Mouse (Mus musculus) urinary bladder, postnatal 10 days (tissue): ENCODE measurements at regions not wholly inside any gene's neighbourhood (a gene's known extent, or its start where the extent isn't known, plus 50 kb on each side); places are given as distances from the start of the nearest gene placed in this dataset.
"Not testable (repeated sequence)": the region's sequence is repeated elsewhere in the genome, so short reads cannot be mapped to it uniquely, and the experiment has no call there.

Experiments
- DNase-seq: peaks from one replicate; pipeline ENCODE4 v3.0.0; 2022; ENCODE audit warnings: low spot score

- DNase-seq: no peak
Measured at GRCm38 (mm10) chr11:27105920-27106319, 512.1 kb upstream of the Vrk2 start.

GRCm38 (mm10) chr11:27102906-27103305 is 509.1 kb upstream of the Vrk2 start:
- no peak for DNase-seq

DNA sequence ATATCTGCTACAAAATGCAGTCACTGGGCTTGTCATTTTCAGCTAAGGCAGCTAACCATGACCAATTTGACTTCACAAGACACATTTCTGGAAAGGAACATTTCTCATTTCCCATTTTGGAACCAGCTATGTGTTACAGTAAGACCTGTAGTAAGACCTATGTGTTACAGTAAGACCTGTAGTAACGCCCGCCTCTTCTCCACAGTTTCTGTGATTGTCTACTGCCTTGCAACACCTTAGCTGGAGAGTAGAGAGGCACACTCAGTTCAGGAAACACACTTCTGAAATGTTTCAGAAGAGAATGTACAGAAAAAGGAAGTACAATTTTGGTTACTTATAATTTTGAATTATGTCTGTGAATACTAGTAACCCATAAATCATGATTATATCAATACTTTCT is 508.2 kb upstream of the Vrk2 start:
- no peak for DNase-seq

- DNase-seq: no peak
Measured at GRCm38 (mm10) chr11:27096615-27097014, 502.8 kb upstream of the Vrk2 start.

DNA sequence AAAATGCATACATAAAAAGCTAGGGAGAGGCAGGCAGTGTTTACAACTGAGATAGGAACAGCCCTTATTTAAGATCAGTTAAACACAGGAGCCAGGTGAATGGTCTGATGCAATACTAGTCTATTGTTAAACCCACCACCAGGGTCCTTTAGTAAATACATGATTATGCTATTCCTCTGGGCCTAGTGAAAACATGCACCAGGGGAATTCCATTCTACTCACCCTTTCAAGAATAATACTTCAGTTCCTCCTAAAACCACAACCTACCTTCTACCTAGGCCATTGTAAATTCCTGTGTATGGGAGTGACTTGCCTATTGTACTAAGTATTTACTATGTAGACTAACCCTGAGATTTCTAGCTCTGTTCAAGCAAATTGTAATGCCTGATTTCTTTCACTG is 501.7 kb upstream of the Vrk2 start:
- not testable (repeated sequence) for DNase-seq

DNA sequence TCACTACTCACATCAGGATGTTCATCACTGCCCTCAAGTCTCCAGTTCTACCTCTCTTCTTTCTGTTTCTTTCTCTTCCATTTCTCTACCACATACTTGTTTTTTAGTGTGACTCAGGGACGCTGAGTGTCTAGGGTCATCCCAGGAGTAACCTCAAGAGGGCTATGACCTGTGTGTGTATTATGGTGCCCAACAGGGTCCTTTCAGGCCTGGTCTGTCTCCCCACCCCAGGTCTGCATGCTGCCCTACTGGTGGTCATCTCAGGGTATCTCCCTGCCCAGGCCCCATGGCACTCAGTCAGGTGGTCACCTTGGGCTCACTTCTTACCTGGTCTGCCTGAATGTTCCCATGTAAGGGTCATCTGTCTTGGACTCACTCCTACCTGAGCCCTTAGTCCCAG is 492.7 kb upstream of the Vrk2 start:
- no peak for DNase-seq

DNA sequence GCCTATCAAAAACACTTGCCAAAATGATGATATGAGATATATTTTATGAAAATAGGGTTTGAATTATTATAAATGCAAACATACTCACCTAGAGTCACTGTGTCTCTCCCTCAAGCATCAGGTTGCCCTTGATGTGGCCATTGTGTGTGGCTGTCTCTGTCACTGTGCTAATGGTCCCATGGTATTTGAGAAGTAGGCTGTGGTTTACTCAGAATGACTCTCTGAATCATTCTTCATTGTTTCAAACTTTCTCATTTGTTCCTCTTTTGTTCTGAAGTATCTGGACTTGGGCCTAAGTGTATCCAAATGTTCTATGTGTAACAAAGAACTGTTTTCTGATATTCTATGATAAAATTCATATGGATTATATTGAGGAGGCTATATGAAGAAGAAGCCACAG is 487.4 kb upstream of the Vrk2 start:
- no peak for DNase-seq

GRCm38 (mm10) chr11:27070381-27070780 is 476.6 kb upstream of the Vrk2 start:
- DNase-seq: no peak

GRCm38 (mm10) chr11:27027243-27027852 is 433.5 kb upstream of the Vrk2 start:
- no peak for DNase-seq

DNA sequence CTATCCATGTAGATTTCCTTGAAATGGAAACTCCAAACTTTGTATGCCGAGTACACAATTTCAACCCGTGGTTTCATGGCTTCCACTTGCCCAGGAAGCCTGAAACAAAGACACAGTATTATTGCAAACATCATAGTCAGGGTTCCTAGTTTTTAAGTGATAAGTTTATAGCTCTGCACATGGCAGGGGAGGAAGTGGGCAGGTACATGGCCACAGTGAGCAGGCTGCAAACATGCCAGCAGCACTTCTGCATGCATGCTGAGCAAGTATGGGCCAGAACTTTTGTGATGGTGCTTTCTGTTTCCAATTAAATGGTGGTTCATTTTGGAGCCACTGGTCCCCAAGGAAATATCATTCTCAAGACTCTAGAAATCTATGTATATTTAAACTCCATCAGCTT is 431.7 kb upstream of the Vrk2 start:
- no peak for DNase-seq

DNA sequence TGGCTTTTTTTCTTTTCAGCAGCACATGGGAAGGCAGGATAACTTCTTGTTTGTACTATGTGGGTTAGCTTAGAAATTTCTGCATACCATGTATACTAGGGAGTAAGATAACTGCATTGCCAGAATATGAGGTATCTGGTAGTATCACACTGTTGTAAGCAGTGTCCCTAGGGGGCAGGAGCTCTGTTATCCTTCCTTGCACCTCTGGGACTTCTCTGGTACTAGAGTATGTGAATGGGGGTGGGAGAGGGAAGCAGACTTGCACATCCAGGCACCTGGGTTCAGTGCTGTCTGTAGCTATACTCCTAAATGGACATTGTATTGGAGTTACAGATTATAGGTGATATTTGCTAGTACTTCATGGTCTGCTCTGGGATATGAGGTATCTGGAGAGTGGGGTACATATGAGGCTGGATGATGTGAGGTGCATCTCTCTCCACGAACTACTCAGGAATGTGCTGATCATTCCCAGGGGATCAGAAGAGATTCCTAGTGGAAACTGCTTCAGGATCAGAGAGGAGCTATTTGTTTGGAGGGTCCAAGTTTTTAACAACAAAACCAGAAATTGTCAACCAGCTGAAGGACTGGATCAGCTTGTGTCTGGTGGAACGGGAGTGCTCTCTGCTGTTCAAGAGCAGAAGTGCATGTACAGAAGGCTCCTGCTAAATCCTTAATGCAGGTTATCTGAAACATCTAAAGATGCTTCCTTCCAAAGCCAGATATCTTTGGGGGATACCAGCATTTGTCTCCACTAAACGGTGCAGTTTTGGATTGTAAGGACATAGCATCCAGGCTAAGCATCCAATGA is 402.7 kb upstream of the Vrk2 start:
- no peak for DNase-seq

- no peak for DNase-seq
Measured at GRCm38 (mm10) chr11:26981216-26981615, 387.4 kb upstream of the Vrk2 start.

DNA sequence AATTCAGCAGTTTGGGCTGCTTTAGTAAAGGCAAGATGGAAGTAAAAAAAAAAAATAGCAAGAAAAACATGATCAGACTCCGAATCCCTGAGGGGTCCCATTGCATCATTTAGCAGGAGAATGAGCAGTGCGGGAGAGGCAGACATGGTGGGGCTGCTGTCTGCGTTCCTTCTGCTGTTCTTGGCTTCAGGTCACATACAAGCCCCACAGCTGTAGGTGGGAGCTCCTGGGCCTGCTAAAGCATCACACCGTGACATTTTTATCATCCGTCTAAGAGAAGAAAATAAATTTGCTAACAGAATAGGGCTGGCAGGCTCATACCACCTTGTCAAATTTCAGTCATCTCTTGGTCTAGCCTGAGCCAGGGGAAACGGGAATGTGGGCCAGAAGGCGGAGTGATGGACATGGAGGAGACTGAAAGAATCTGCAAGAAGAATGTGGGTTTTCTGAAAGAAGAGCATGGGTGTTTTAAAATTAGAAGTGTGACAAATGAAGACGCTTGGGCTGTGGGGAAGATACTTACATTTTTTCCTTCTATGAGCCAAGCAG is 378.8 kb upstream of the Vrk2 start:
- no peak for DNase-seq

DNA sequence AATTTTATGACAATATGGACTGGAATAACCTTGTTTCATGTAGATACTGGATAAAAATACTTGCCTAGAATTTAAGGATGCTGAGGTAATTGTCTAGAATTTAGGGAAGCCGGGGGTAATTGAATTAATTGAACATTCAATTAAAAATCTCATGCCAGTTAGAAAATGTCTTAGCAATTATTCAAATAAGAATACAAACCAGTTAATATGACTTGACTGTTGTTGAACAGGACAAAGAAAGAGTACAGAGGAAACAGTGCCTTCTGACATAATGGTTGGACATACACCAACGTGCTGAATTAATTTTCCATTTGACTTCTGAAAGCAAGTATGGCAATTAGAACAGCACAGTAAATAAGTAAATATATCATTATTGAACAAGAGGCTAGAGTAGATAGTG is 377.4 kb upstream of the Vrk2 start:
- DNase-seq: no peak

GRCm38 (mm10) chr11:26967427-26967826 is 373.6 kb upstream of the Vrk2 start:
- DNase-seq: no peak

GRCm38 (mm10) chr11:26962928-26963667 is 369.3 kb upstream of the Vrk2 start:
- no peak for DNase-seq

- no peak for DNase-seq
Measured at GRCm38 (mm10) chr11:26962040-26962927, 368.5 kb upstream of the Vrk2 start.

- DNase-seq: peak; percentile 36
Measured at GRCm38 (mm10) chr11:26961336-26961980, 367.7 kb upstream of the Vrk2 start.

DNA sequence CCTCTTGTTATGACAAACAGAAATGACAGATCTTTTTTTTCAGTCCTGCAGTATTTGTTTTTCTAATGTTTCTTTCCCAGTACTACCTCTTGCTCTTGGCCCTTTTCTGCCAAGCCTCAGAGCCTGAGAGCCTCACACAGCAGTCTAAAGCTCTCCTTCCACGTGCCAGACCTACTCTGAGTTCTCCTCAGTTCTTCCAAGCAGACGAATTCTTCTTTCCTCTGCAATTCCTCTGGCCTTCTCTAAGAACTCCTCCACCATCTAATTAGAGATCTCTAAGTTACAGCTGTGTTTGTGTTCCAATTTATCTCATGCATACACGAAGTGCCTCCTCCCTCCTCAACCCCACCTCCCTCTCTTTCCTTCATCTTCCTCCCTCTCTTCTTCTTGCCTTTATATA is 362.4 kb upstream of the Vrk2 start:
- no peak for DNase-seq

- no peak for DNase-seq
Measured at GRCm38 (mm10) chr11:26931766-26932165, 338.0 kb upstream of the Vrk2 start.

DNA sequence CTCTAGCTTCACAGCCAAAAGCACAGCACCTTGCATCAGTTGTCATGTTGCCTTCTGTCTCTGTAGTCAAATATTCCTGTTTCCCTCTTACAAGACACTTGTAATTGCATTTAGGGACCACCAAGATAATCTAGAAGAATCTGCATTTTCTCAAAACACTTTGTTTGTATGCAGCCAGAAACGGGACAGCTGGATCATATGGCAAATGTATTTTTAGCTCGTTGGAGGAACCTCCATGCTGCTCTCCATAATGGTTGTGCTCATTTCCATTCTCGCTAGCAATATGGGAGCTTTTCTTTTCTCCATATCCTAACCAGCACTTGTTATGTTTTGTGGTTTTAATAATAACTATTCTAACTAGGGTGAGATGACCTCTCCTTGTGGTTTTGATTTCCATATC is 313.3 kb upstream of the Vrk2 start:
- DNase-seq: no peak
